22 mouse cellular contexts compared by ENCODE assay signal in the genomic region with DNA sequence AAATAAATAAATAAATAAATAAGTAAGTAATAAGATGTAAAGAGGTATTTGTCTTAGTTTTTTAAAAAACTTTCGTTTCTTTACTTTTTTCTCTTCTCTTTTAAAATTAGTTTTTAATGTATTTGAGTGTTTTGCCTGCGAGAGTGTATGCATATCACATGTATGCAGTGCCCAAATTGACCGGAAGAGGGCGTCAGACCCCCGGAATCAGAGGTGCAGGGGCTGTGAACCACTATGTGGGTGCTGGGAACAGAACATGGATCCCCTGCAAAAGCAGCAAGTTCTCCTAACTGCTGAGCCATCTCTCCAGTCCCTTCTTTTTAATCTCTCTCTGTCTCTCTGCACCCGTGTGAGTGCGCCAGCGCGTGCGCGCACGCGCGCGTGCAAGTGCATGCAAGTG.
"Had no signal": no experiment of that assay in that cellular context is flagged by ENCODE, and none has a peak within 500 bp of the region (broad histone marks: within the 10 kb centered on the region; RNA-seq: fewer than 3 reads in every experiment).

No protein-coding gene starts in this region.

- H3K4me1 ChIP-seq: midbrain, embryonic 15.5 days had no signal

- H3K27me3 ChIP-seq: limb, embryonic 13.5 days; liver, embryonic 13.5 days; lung, embryonic 15.5 days; midbrain, embryonic 12.5 days; midbrain, embryonic 15.5 days; neural tube, embryonic 12.5 days; stomach, embryonic 15.5 days had no signal

- H3K27ac ChIP-seq: layer of hippocampus, adult 2 months; liver, embryonic 13.5 days; lung, embryonic 15.5 days; midbrain, embryonic 12.5 days; midbrain, embryonic 15.5 days; neural tube, embryonic 12.5 days; stomach, embryonic 15.5 days had no signal

- H3K36me3 ChIP-seq: liver, embryonic 13.5 days; lung, embryonic 15.5 days; midbrain, embryonic 12.5 days; midbrain, embryonic 15.5 days; neural tube, embryonic 12.5 days; stomach, embryonic 15.5 days had no signal

- H3K9me3 ChIP-seq: limb, embryonic 10.5 days; limb, embryonic 13.5 days; liver, embryonic 13.5 days; lung, embryonic 15.5 days; midbrain, embryonic 12.5 days; midbrain, embryonic 15.5 days; neural tube, embryonic 12.5 days; stomach, embryonic 15.5 days had no signal

- DNase-seq: kidney, adult 18-20 months; kidney, adult 9 months; kidney, postnatal 14 days; kidney, postnatal 4 days; layer of hippocampus, adult 9-11 months; liver, embryonic 13.5 days; lung, postnatal 14 days; lung, postnatal 4 days; retina, postnatal 1 day; right cerebral cortex, postnatal 25 days; spleen, adult 18-20 months; thymus, adult 2 months; thymus, postnatal 14 days; thymus, postnatal 4 days had no signal

- H3K4me2 ChIP-seq: limb, embryonic 13.5 days; liver, embryonic 13.5 days; lung, embryonic 15.5 days; midbrain, embryonic 12.5 days; midbrain, embryonic 15.5 days; neural tube, embryonic 12.5 days; stomach, embryonic 15.5 days had no signal

- ATAC-seq: midbrain, embryonic 15.5 days had no signal

- H3K4me3 ChIP-seq: layer of hippocampus, adult 2 months; limb, embryonic 10.5 days; limb, embryonic 13.5 days; liver, embryonic 13.5 days; lung, embryonic 15.5 days; midbrain, embryonic 12.5 days; midbrain, embryonic 15.5 days; neural tube, embryonic 12.5 days; stomach, embryonic 15.5 days had no signal

- H3K9ac ChIP-seq: limb, embryonic 13.5 days; liver, embryonic 13.5 days; lung, embryonic 15.5 days; midbrain, embryonic 12.5 days; midbrain, embryonic 15.5 days; neural tube, embryonic 12.5 days; stomach, embryonic 15.5 days had no signal
